Mouse (Mus musculus) embryonic facial prominence, embryonic 14.5 days (tissue): ENCODE measurements around the gene Fkbp1b. TPM values are rescaled to one million over a fixed set of nuclear protein-coding genes. Genes with fewer than 3 reads are reported as not detected.

Experiments used
- ATAC-seq: fragments of 200-750 bp; cut with Nextera tagmentation; 2 replicates; pipeline ENCODE4 v1.8.0; 2017; ENCODE audit warnings: low read depth, moderate number of reproducible peaks, moderate TSS enrichment
- DNase-seq: peaks from one replicate; pipeline ENCODE4 v3.0.0-alpha.2; 2015; ENCODE audit warnings: low spot score
- H3K27ac ChIP-seq: fragments of 300-500 bp; sonication (generic); replicated peaks from 2 replicates; pipeline ENCODE4 v1.5.1; 2014; ENCODE audit warnings: low read depth, mild to moderate bottlenecking, low read length, moderate library complexity
- H3K27me3 ChIP-seq: fragments of 300-500 bp; sonication (generic); replicated peaks from 2 replicates; pipeline ENCODE4 v1.6.1; 2014; ENCODE audit warnings: low read length; ENCODE audit not compliant: control insufficient read depth, insufficient read depth
- H3K36me3 ChIP-seq: fragments of 300-500 bp; sonication (generic); 2 replicates; pipeline ENCODE4 v1.6.1; 2014; ENCODE audit warnings: low read length, mixed read lengths; ENCODE audit not compliant: control insufficient read depth, insufficient read depth
- H3K4me1 ChIP-seq: fragments of 300-500 bp; sonication (generic); 2 replicates; pipeline ENCODE4 v1.6.1; 2014; ENCODE audit warnings: antibody characterized with exemption, low read length; ENCODE audit not compliant: control insufficient read depth, insufficient read depth
- H3K4me2 ChIP-seq: fragments of 300-500 bp; sonication (generic); 2 replicates; pipeline ENCODE4 v1.6.1; 2014; ENCODE audit warnings: low read depth, mild to moderate bottlenecking, low read length, moderate library complexity, mixed read lengths
- H3K4me3 ChIP-seq: fragments of 300-500 bp; sonication (generic); 2 replicates; pipeline ENCODE4 v1.5.1; 2014; ENCODE audit warnings: low read depth, mild to moderate bottlenecking, low read length
- H3K9ac ChIP-seq: fragments of 300-500 bp; sonication (generic); 2 replicates; pipeline ENCODE4 v1.6.1; 2014; ENCODE audit warnings: low read depth, mild to moderate bottlenecking, low read length, moderate library complexity, mixed read lengths
- H3K9me3 ChIP-seq: fragments of 300-500 bp; sonication (generic); 2 replicates; pipeline ENCODE4 v1.6.1; 2016; ENCODE audit warnings: low read length; ENCODE audit not compliant: control insufficient read depth
- WGBS: fragments of 180-500 bp; shearing (Covaris S2); extraction: QIAGEN DNeasy Blood & Tissue Kit; methylation state at CpG from one replicate; pipeline ENCODE4 v1.1.7; 2014; 5-methylcytosine and 5-hydroxymethylcytosine counted together
- polyA plus RNA-seq: library from polyadenylated mRNA; unstranded; fragments of >200 nt; fragmentation: Nextera tagmentation; extraction: Ambion mirVana; gene quantifications from 2 replicates; pipeline ENCODE4 v1.2.1, GENCODE M21; 2014

Gene Fkbp1b
- polyA plus RNA-seq, 1 experiment from 2014 or later, result 33.4 TPM

GRCm38 (mm10) chr12:4875623-4876022 lies 34.2 kb upstream of the Fkbp1b start:
- H3K27ac ChIP-seq, result no peak overlapping the region
- H3K36me3 ChIP-seq, result peaks cover 12% of the 10 kb centered on the region
- WGBS, result 83% methylated on average over 8 of the region's 8 CpGs
- H3K9ac ChIP-seq, result no peak overlapping the region
- peaks cover 13% of the 10 kb centered on the region; the same call in 1 of the 2 replicates for H3K4me1 ChIP-seq
- ATAC-seq (no peak), DNase-seq (no peak)
- H3K4me3 ChIP-seq, result no peak overlapping the region
- H3K27me3 ChIP-seq, result no peaks in the 10 kb centered on the region
- no peak overlapping the region for H3K4me2 ChIP-seq
- no peaks in the 10 kb centered on the region for H3K9me3 ChIP-seq

DNA sequence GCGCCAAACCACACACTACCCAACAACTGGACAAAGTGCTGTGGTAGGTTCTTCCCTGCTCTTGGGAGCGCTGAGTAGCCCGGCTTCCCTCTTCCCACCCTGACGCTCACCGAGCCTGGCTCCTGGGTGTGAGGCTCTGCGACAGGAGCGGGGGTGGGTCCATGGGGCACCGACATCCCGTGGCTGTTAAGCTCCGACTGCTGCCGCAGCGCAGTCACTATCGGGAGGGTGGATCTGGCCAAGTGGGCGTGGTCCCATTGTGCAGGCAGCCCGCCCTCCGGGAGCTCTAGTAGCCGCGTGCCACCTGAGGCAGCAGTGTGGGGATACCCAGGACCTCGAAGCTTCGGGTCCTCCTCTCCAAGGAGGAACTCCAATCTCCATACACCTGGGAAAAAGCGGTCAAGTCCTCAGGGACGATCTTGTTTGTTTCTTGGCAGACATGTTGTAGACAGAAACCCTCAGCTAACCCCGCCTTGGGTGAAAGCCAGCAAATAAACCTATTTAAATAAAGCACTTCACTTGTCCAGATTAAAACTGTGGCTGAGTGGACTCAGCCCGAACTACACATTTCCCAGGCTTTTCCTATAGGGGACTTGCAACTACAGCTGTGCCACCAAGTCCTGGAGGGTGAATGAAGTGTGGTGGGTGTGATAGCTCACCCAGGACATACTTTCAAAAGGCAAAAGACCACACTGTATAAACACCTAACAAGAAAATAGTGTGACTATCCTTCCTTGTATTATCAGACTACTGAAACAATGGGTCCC lies 33.0 kb upstream of the Fkbp1b start, which contains the start of gene Mfsd2b:
Mfsd2b (minus strand) TSS at position 199 of the 767 bp plus-strand sequence.
- peak; percentile 90 for DNase-seq
- Histone ChIP-seq H3K4me1 (peaks cover 13% of the 10 kb centered on the region; the same call in 1 of the 2 replicates), H3K4me2 (peak within 1 kb of the TSS; percentile 82), H3K36me3 (peaks cover 7% of the 10 kb centered on the region), H3K9ac (peak within 1 kb of the TSS; percentile 58), H3K9me3 (no peaks in the 10 kb centered on the region), H3K27me3 (no peaks in the 10 kb centered on the region), H3K4me3 (peak within 1 kb of the TSS; percentile 39), H3K27ac (no peak within 1 kb of the TSS)
- 3% methylated on average over 23 of the region's 24 CpGs for WGBS
- ATAC-seq, result peak; percentile 92

DNA sequence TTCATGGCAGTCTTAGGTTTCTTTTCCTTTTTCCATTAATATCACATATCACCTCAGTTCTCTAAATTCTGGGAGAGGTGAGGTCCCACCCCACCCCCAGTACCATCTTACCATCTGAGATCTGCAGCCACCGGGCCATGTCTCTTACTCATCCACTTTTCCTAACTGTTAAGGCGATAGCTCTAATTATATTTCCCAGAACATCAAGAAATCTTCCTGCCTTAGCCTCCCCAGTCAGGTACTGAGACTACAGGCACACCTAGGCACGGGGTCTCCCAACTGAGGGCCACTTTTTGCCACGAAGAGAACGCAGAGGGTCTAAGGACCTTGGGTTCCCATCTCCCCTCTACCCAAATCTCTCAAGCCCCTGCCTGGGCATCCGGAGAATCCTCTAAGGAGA lies 32.1 kb upstream of the Fkbp1b start:
- Histone ChIP-seq H3K9ac (no peak overlapping the region), H3K4me1 (peaks cover 13% of the 10 kb centered on the region; the same call in 1 of the 2 replicates), H3K27me3 (no peaks in the 10 kb centered on the region), H3K9me3 (no peaks in the 10 kb centered on the region), H3K4me2 (peak overlapping the region; percentile 82), H3K27ac (no peak overlapping the region), H3K4me3 (no peak overlapping the region), H3K36me3 (no peaks in the 10 kb centered on the region)
- no peak for ATAC-seq
- DNase-seq, result no peak
- WGBS, result 77% methylated on average over 6 of the region's 6 CpGs

GRCm38 (mm10) chr12:4872983-4873477 lies 31.6 kb upstream of the Fkbp1b start:
- H3K9me3 ChIP-seq, result no peaks in the 10 kb centered on the region
- H3K9ac ChIP-seq, result no peak overlapping the region
- no peak overlapping the region for H3K27ac ChIP-seq
- DNase-seq (no peak), ATAC-seq (no peak)
- no peak overlapping the region for H3K4me3 ChIP-seq
- no peak overlapping the region for H3K4me2 ChIP-seq
- 77% methylated on average over 5 of the region's 5 CpGs for WGBS
- H3K27me3 ChIP-seq, result no peaks in the 10 kb centered on the region
- no peaks in the 10 kb centered on the region for H3K36me3 ChIP-seq
- peaks cover 13% of the 10 kb centered on the region; the same call in 1 of the 2 replicates for H3K4me1 ChIP-seq

DNA sequence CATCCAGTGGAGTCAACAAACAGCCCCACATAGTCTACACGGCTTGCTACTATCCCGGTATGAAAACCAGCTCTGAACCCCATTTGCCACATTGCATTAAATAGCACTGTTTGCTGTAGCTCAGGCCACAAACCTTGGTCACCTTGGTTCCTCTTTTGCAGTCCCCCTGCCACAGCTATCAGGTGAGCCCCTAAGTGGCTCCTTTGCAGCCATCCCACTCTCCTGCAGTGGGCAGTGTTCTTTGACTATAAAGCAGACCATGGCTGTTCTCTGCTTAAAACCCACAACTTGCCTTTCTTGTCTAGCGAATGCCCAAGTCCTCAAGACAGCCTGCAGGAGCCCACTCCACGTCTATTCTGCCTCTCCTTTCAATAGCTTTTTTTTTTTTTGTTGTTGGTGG lies 30.9 kb upstream of the Fkbp1b start:
- WGBS, result 64% methylated on average over 4 of the region's 4 CpGs
- Histone ChIP-seq H3K4me1 (peaks cover 13% of the 10 kb centered on the region; the same call in 1 of the 2 replicates), H3K27me3 (no peaks in the 10 kb centered on the region), H3K9me3 (no peaks in the 10 kb centered on the region), H3K4me3 (no peak overlapping the region), H3K27ac (no peak overlapping the region), H3K4me2 (no peak overlapping the region), H3K9ac (no peak overlapping the region), H3K36me3 (no peaks in the 10 kb centered on the region)
- no peak for ATAC-seq
- no peak for DNase-seq

DNA sequence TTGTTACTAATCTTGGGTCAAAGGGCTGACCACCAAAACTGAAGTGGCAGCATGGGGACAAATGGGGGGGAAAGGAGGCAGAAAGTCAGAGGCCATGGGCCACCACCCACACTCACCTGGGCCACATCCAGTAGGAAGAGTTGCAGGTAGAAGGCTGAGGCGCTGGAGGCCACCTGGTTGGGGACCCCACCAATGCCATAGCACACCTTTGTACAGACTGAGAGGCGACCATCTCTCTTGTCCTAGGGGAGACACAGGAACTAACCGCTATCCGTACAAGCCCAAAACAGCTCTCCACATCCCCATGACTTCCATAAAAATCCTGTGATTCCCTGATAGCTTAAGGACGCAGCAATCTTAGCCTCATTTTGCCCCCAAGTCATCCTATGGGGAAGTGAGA lies 29.9 kb upstream of the Fkbp1b start:
- no peak for ATAC-seq
- WGBS, result 85% methylated on average over 5 of the region's 5 CpGs

DNA sequence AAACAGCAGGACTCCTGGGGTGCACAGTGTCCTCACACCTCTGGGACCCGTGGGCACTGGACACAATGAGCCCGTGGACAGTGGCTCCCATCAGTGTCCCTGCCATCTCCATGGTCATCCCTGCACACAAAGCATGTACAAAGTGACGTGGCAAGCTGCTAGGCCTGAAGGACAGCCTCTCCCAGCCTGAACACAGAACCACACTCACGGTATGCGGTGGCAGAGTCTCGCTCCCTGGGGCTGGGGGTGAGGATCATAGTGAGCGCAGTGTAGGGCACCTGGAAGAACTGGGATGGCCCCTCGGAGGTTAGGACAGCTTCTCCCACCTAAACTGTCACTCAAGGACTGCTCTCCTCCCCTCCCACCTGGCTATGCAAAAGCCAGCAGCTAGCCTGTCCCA lies 27.5 kb upstream of the Fkbp1b start:
- no peaks in the 10 kb centered on the region for H3K36me3 ChIP-seq
- no peak overlapping the region for H3K4me2 ChIP-seq
- no peak overlapping the region for H3K4me3 ChIP-seq
- 75% methylated on average over 8 of the region's 8 CpGs for WGBS
- H3K27ac ChIP-seq, result no peak overlapping the region
- H3K9me3 ChIP-seq, result no peaks in the 10 kb centered on the region
- H3K27me3 ChIP-seq, result no peaks in the 10 kb centered on the region
- peaks cover 12% of the 10 kb centered on the region for H3K4me1 ChIP-seq
- no peak overlapping the region for H3K9ac ChIP-seq
- DNase-seq, result no peak
- no peak for ATAC-seq

More for the DNA sequence above, 29.9 kb upstream of the Fkbp1b start:
- Histone ChIP-seq H3K4me2 (no peak overlapping the region), H3K4me1 (peaks cover 13% of the 10 kb centered on the region; the same call in 1 of the 2 replicates), H3K9me3 (no peaks in the 10 kb centered on the region), H3K27ac (no peak overlapping the region), H3K36me3 (no peaks in the 10 kb centered on the region), H3K4me3 (no peak overlapping the region), H3K9ac (no peak overlapping the region), H3K27me3 (no peaks in the 10 kb centered on the region)
- no peak for DNase-seq

DNA sequence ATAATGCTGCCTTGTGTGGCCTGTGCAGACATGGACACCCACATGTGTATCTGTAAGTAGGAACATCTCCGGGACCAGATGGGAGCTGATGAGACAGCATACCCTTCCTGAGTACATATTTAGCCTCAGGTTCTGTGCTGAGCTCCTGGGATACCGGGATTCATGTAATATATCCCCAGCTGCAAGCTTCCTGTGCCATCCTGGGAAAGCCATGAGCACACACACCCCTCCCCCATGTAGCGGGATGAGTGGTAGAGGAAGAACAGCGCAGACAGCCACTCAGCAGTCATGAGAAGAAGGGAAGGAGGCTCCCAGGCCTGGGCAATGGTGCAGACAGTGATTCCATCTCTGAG lies 22.9 kb upstream of the Fkbp1b start:
- peak; percentile 7; the same call in 1 of the 2 replicates for ATAC-seq
- 62% methylated on average over 4 of the region's 4 CpGs for WGBS
- Histone ChIP-seq H3K9me3 (no peaks in the 10 kb centered on the region), H3K27me3 (no peaks in the 10 kb centered on the region), H3K27ac (peak overlapping the region; percentile 61), H3K4me3 (no peak overlapping the region), H3K4me2 (no peak overlapping the region), H3K9ac (0 out of 2 replicates have a peak overlapping the region, but pooled peaks have one; percentile 11), H3K36me3 (no peaks in the 10 kb centered on the region), H3K4me1 (peaks cover 13% of the 10 kb centered on the region)
- DNase-seq, result peak; percentile 22
